Mouse (Mus musculus): ENCODE results near the gene Tspan33. TPM values are rescaled to one million over a fixed set of nuclear protein-coding genes. Genes with fewer than 3 reads are reported as not detected.

Tspan33 gene
- polyA plus RNA-seq, 1 experiment from 2014 or later, result 2.8 TPM

DNA sequence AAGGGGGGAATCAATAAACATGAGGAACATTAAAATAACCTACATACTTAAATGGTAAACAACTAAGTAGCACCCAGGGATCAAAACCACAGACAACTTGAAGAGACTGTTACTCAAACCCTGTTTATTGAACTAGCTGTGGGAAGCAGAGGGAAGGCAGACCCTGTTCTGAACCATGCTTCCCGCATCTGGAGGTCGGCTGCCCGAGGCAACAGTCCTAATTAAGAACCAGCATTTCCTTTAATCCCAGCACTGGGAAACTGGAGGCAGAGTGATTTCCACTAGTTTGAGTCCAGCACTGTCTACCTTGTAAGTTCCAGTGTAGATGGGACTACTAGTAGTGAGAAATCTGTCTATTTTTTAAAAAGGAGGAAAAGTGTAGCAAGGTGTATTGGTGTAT, 17.3 kb downstream of the Tspan33 start:
- no peak overlapping the region for H3K27ac ChIP-seq (ENCODE audit: low read length)
- no peaks in the 10 kb centered on the region for H3K9me3 ChIP-seq (replicated peaks; ENCODE audit: control insufficient read depth, low read length)
- no peak overlapping the region for H3K4me2 ChIP-seq (ENCODE audit: low read depth, low read length)
- H3K4me1 ChIP-seq (ENCODE audit: control insufficient read depth, insufficient read depth, low read length), result no peaks in the 10 kb centered on the region
- WGBS, result 80% methylated on average over 3 of the region's 3 CpGs
- H3K27me3 ChIP-seq (ENCODE audit: control insufficient read depth, insufficient read depth, low read length), result no peaks in the 10 kb centered on the region
- no peaks in the 10 kb centered on the region for H3K36me3 ChIP-seq (ENCODE audit: control insufficient read depth, insufficient read depth)
- no peak for ATAC-seq (replicated peaks; ENCODE audit: extremely low read depth, insufficient read depth, low FRiP score)
- no peak overlapping the region for H3K9ac ChIP-seq (ENCODE audit: low read length)
- H3K4me3 ChIP-seq (ENCODE audit: low read length), result no peak overlapping the region

DNA sequence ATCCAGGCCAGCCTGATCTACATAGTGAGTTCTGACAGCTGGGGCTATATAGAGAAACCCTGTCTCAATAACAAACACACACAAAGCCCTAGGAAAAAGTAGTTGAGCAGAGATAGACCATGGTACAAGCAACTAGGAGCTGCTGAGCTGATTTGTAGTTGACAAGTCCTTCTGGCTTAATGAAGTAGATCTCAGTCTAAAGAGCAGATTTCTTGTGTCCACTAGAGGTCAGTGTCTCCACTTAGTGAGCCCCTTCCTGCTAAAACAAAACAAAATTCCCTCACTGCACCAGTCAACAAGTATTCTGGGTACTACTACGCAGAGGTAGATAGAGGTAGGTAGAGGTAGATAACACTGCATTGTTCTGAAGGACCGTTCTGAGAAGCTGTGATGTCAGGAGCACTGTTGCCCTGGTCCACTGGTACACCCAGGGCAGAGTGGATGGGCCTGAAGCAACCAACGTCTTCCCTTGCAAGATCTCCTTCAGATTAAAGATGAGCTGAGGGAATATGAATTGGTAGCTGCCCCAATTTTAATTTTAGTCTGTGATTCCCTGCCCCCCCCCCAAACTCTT, 18.1 kb downstream of the Tspan33 start:
- Histone ChIP-seq H3K4me2 (ENCODE audit: low read depth, low read length) (no peak overlapping the region), H3K9me3 (replicated peaks; ENCODE audit: control insufficient read depth, low read length) (no peaks in the 10 kb centered on the region), H3K9ac (ENCODE audit: low read length) (no peak overlapping the region), H3K4me3 (ENCODE audit: low read length) (no peak overlapping the region), H3K27me3 (ENCODE audit: control insufficient read depth, insufficient read depth, low read length) (no peaks in the 10 kb centered on the region), H3K36me3 (ENCODE audit: control insufficient read depth, insufficient read depth) (no peaks in the 10 kb centered on the region), H3K27ac (ENCODE audit: low read length) (no peak overlapping the region), H3K4me1 (ENCODE audit: control insufficient read depth, insufficient read depth, low read length) (no peaks in the 10 kb centered on the region)
- no peak; the same call in 1 of the 2 replicates for ATAC-seq (replicated peaks; ENCODE audit: extremely low read depth, insufficient read depth, low FRiP score)
- 31% methylated on average over 3 of the region's 3 CpGs for WGBS

DNA sequence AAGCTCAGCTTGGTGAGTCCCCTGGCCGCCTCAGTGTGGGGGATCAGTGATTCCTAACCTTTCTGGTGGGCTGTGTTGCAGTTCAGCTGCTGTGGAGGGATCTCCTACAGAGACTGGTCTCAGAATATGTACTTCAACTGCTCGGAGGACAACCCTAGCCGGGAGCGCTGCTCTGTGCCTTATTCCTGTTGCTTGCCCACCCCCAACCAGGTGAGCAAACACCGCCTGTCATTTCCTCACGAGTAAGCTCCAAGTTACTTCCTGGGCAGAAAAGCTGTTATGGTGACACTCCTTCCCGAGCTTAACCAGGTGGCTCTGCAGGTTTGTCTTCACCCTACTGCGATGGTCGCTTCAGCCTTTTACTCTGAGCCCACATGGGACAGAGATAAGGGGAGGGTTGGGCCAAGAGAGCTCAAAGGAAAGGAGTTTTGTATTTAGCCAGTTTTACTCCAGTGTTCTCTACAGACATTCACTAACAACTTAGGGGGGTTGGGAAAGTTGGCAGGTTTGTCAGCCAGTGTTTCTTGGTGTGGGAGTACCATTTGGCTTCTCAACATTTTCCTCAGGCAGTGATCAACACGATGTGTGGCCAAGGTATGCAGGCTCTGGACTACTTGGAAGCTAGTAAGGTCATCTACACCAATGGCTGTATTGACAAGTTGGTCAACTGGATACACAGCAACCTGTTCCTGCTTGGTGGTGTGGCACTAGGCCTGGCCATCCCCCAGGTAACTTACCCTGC, 22.8 kb downstream of the Tspan33 start:
- Histone ChIP-seq H3K36me3 (ENCODE audit: control insufficient read depth, insufficient read depth) (no peaks in the 10 kb centered on the region), H3K4me2 (ENCODE audit: low read depth, low read length) (no peak overlapping the region), H3K4me3 (ENCODE audit: low read length) (no peak overlapping the region), H3K27me3 (ENCODE audit: control insufficient read depth, insufficient read depth, low read length) (no peaks in the 10 kb centered on the region; the same call in 1 of the 2 replicates), H3K9me3 (replicated peaks; ENCODE audit: control insufficient read depth, low read length) (no peaks in the 10 kb centered on the region), H3K9ac (ENCODE audit: low read length) (no peak overlapping the region), H3K4me1 (ENCODE audit: control insufficient read depth, insufficient read depth, low read length) (peaks cover 16% of the 10 kb centered on the region; the same call in 1 of the 2 replicates), H3K27ac (ENCODE audit: low read length) (no peak overlapping the region)
- 62% methylated on average over 10 of the region's 10 CpGs for WGBS
- no peak for ATAC-seq (replicated peaks; ENCODE audit: extremely low read depth, insufficient read depth, low FRiP score)

DNA sequence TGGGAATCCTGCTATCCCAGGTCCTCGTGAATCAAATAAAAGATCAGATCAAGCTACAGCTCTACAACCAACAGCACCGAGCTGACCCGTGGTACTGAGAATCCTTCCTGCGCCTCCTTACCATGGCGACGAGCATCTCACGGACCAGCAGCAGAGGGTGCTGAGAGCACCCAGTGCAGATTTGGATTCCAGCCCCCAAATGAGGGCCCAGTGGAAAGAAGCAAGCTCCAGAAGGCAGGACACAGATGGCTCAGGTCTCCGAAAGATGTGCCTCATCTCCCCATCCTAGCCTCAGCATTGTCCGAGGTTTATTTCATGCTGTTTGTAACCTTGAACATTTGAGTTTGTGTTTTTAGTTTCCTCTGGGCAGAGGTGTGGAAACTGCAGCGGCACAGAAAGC, 23.5 kb downstream of the Tspan33 start:
- Histone ChIP-seq H3K27me3 (ENCODE audit: control insufficient read depth, insufficient read depth, low read length) (no peaks in the 10 kb centered on the region; the same call in 1 of the 2 replicates), H3K27ac (ENCODE audit: low read length) (no peak overlapping the region), H3K4me1 (ENCODE audit: control insufficient read depth, insufficient read depth, low read length) (peaks cover 16% of the 10 kb centered on the region; the same call in 1 of the 2 replicates), H3K4me2 (ENCODE audit: low read depth, low read length) (no peak overlapping the region), H3K9ac (ENCODE audit: low read length) (no peak overlapping the region), H3K36me3 (ENCODE audit: control insufficient read depth, insufficient read depth) (no peaks in the 10 kb centered on the region), H3K4me3 (ENCODE audit: low read length) (no peak overlapping the region), H3K9me3 (replicated peaks; ENCODE audit: control insufficient read depth, low read length) (no peaks in the 10 kb centered on the region)
- WGBS, result 56% methylated on average over 10 of the region's 10 CpGs
- no peak for ATAC-seq (replicated peaks; ENCODE audit: extremely low read depth, insufficient read depth, low FRiP score)

DNA sequence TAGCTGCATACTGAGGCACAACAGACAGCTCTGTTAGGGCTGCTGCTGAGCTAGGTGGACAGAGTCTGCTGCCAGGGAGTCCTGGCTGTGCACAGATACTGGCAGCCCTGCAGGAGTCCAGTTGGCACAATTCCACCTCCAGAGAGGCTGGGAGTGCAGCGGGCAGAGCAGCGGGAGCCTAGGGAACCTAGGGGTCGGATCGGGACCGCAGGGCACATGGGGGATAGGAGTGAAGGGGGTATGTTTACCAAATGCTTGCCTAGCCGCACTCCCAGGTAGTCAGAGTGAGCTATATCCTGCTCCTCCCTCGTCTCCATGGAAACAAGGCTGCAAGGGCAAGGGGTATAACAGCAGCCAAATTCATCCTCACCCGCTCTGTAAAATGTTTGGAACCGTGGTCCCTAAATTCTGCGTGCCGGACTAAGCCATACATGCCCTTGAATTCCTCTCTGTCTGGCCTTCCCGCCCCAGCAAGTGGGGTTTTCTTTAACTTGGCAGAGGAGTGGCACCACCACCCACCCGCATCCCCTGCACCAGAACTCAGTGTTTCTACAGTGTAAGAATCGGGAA, 24.0 kb downstream of the Tspan33 start:
- peak; percentile 53; the same call in 1 of the 2 replicates for ATAC-seq (replicated peaks; ENCODE audit: extremely low read depth, insufficient read depth, low FRiP score)
- Histone ChIP-seq H3K9ac (ENCODE audit: low read length) (no peak overlapping the region), H3K27ac (ENCODE audit: low read length) (no peak overlapping the region), H3K4me1 (ENCODE audit: control insufficient read depth, insufficient read depth, low read length) (peaks cover 16% of the 10 kb centered on the region; the same call in 1 of the 2 replicates), H3K9me3 (replicated peaks; ENCODE audit: control insufficient read depth, low read length) (no peaks in the 10 kb centered on the region), H3K27me3 (ENCODE audit: control insufficient read depth, insufficient read depth, low read length) (no peaks in the 10 kb centered on the region; the same call in 1 of the 2 replicates), H3K4me3 (ENCODE audit: low read length) (peak overlapping the region; percentile 28), H3K36me3 (ENCODE audit: control insufficient read depth, insufficient read depth) (no peaks in the 10 kb centered on the region), H3K4me2 (ENCODE audit: low read depth, low read length) (peak overlapping the region; percentile 54)
- WGBS, result 27% methylated on average over 14 of the region's 14 CpGs

DNA sequence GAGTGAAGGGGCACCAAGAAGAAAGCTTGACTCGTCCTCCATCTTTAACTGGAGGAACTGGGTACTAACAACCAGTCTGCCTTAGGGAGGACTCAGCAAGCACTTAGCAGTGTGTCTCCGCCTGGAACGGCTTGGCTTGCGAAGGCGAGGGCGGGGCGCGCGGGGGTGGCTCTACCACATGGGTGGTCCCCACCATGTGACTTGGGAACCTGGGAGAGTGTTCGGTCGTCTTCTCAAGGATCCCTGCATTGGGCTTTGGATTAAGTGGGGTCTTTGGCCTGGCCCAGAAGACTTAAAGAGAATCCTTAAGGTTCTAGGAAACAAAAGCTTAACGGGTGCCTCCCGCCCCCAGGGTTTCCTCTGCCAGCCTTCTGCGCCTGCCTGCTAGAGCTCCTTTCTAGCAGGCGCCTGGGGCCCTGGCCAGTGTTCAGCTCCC, 24.9 kb downstream of the Tspan33 start:
- Histone ChIP-seq H3K9ac (ENCODE audit: low read length) (peak overlapping the region; percentile 66), H3K4me1 (ENCODE audit: control insufficient read depth, insufficient read depth, low read length) (peaks cover 16% of the 10 kb centered on the region; the same call in 1 of the 2 replicates), H3K4me2 (ENCODE audit: low read depth, low read length) (peak overlapping the region; percentile 83), H3K36me3 (ENCODE audit: control insufficient read depth, insufficient read depth) (no peaks in the 10 kb centered on the region), H3K27ac (ENCODE audit: low read length) (no peak overlapping the region), H3K4me3 (ENCODE audit: low read length) (peak overlapping the region; percentile 59), H3K27me3 (ENCODE audit: control insufficient read depth, insufficient read depth, low read length) (no peaks in the 10 kb centered on the region; the same call in 1 of the 2 replicates), H3K9me3 (replicated peaks; ENCODE audit: control insufficient read depth, low read length) (no peaks in the 10 kb centered on the region)
- 4% methylated on average over 15 of the region's 15 CpGs for WGBS
- ATAC-seq (replicated peaks; ENCODE audit: extremely low read depth, insufficient read depth, low FRiP score), result peak; percentile 69

DNA sequence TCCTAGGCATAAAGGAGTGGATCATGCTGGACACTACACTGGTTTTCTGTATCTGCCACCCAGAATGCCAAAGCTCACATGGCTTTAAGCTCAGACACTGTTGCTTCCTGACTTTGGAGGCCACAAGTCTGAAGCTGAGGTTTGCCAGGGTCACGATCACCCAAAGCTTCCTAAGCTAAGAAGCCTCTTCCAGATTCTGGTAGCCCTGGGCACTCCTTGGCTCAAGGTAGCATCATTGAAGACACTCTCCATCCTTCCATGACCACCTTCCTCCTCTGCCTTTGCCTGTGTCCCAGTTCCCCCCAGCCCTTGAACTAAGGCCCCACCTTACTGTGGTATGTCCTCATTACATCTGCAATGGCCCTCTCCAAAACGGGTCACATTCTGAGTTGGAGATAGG, 27.9 kb downstream of the Tspan33 start:
- no peak for ATAC-seq (replicated peaks; ENCODE audit: extremely low read depth, insufficient read depth, low FRiP score)
- H3K9ac ChIP-seq (ENCODE audit: low read length), result no peak overlapping the region
- 62% methylated on average over 2 of the region's 2 CpGs for WGBS
- H3K9me3 ChIP-seq (replicated peaks; ENCODE audit: control insufficient read depth, low read length), result no peaks in the 10 kb centered on the region
- peaks cover 16% of the 10 kb centered on the region; the same call in 1 of the 2 replicates for H3K4me1 ChIP-seq (ENCODE audit: control insufficient read depth, insufficient read depth, low read length)
- no peak overlapping the region for H3K4me2 ChIP-seq (ENCODE audit: low read depth, low read length)
- no peak overlapping the region for H3K4me3 ChIP-seq (ENCODE audit: low read length)
- no peak overlapping the region for H3K27ac ChIP-seq (ENCODE audit: low read length)
- no peaks in the 10 kb centered on the region for H3K36me3 ChIP-seq (ENCODE audit: control insufficient read depth, insufficient read depth)
- H3K27me3 ChIP-seq (ENCODE audit: control insufficient read depth, insufficient read depth, low read length), result no peaks in the 10 kb centered on the region; the same call in 1 of the 2 replicates

DNA sequence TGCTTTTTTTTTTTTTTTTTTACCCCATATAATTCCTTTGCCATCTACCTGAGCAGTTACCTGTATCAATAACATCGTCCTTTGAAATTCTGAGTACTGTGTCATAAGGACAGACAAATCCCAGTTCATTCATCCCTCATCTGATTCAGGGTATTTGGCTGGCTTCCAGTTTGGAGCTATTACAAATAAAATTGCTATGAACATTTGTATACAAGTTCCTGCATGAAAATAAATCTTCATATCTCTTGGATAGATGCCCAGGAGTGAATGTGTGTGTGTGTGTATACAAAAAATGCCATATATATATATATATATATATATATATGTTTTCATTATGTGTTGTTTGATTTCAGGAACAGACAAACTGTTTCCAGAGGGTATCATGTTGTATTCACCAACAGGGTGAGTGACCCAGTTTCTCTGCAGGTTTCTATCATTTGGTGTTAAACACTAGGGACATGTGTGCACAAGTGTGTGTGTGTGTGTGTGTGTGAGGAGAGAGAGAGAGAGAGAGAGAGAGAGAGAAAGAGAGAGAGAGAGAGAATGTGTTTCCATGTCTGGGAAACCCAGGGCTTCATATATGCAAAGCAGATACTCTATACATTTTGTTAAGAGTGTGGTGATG, 32.7 kb downstream of the Tspan33 start:
- WGBS, result 57% methylated on average over 1 of the region's 1 CpGs
- H3K4me2 ChIP-seq (ENCODE audit: low read depth, low read length), result no peak overlapping the region
- H3K27me3 ChIP-seq (ENCODE audit: control insufficient read depth, insufficient read depth, low read length), result no peaks in the 10 kb centered on the region
- H3K27ac ChIP-seq (ENCODE audit: low read length), result no peak overlapping the region
- no peaks in the 10 kb centered on the region for H3K4me1 ChIP-seq (ENCODE audit: control insufficient read depth, insufficient read depth, low read length)
- no peak overlapping the region for H3K9ac ChIP-seq (ENCODE audit: low read length)
- H3K9me3 ChIP-seq (replicated peaks; ENCODE audit: control insufficient read depth, low read length), result no peaks in the 10 kb centered on the region
- no peak overlapping the region for H3K4me3 ChIP-seq (ENCODE audit: low read length)
- H3K36me3 ChIP-seq (ENCODE audit: control insufficient read depth, insufficient read depth), result no peaks in the 10 kb centered on the region
- ATAC-seq (replicated peaks; ENCODE audit: extremely low read depth, insufficient read depth, low FRiP score), result no peak
